29 mouse cellular contexts compared by ENCODE assay signal in genomic region chrX:119886957-119887593, GRCm38 (mm10). TPM values are rescaled to one million over a fixed set of nuclear protein-coding genes. Genes with fewer than 3 reads are reported as not detected.
"Had no signal": no experiment of that assay in that cellular context is flagged by ENCODE, and none has a peak within 500 bp of the region (broad histone marks: within the 10 kb centered on the region; RNA-seq: fewer than 3 reads in every experiment).

No protein-coding gene starts in this region.

- H3K9ac ChIP-seq: embryonic facial prominence, embryonic 12.5 days; embryonic facial prominence, embryonic 13.5 days; embryonic facial prominence, embryonic 15.5 days; forebrain, embryonic 12.5 days; forebrain, embryonic 13.5 days; forebrain, embryonic 15.5 days; forebrain, postnatal 0 days had no signal

- ATAC-seq: forebrain, embryonic 13.5 days; forebrain, embryonic 14.5 days; forebrain, embryonic 15.5 days; forebrain, embryonic 16.5 days; forebrain, postnatal 0 days had no signal

- H3K36me3 ChIP-seq: embryonic facial prominence, embryonic 10.5 days; embryonic facial prominence, embryonic 12.5 days; embryonic facial prominence, embryonic 13.5 days; embryonic facial prominence, embryonic 15.5 days; forebrain, embryonic 10.5 days; forebrain, embryonic 12.5 days; forebrain, embryonic 15.5 days had no signal

- DNase-seq: cerebellum, adult 2 months; cerebellum, adult 8-10 months; cerebellum, adult 9-10 months; cerebellum, adult 9-11 months; cerebellum, postnatal 10 days; cerebellum, postnatal 14 days; cerebellum, postnatal 25 days; cerebellum, postnatal 36 days; embryo, embryonic 11 days; forebrain, postnatal 0 days; gastrocnemius, adult 2 months; gastrocnemius, postnatal 10 days; gastrocnemius, postnatal 14 days; gastrocnemius, postnatal 25 days; gastrocnemius, postnatal 36 days; heart, adult 11 months; heart, adult 18-20 months; heart, adult 2 months had no signal

- H3K27ac ChIP-seq: embryonic facial prominence, embryonic 10.5 days; embryonic facial prominence, embryonic 12.5 days; embryonic facial prominence, embryonic 13.5 days; embryonic facial prominence, embryonic 15.5 days; forebrain, embryonic 10.5 days; forebrain, embryonic 12.5 days; forebrain, embryonic 13.5 days; forebrain, embryonic 15.5 days; gastrocnemius, adult 2 months; heart, adult 2 months had no signal

- H3K9me3 ChIP-seq: embryonic facial prominence, embryonic 10.5 days; embryonic facial prominence, embryonic 12.5 days; embryonic facial prominence, embryonic 13.5 days; embryonic facial prominence, embryonic 15.5 days; forebrain, embryonic 10.5 days; forebrain, embryonic 12.5 days; forebrain, embryonic 13.5 days; forebrain, embryonic 15.5 days had no signal

- H3K4me3 ChIP-seq: embryonic facial prominence, embryonic 10.5 days; embryonic facial prominence, embryonic 12.5 days; embryonic facial prominence, embryonic 13.5 days; embryonic facial prominence, embryonic 15.5 days; erythroblast, embryonic 14.5 days; forebrain, embryonic 10.5 days; forebrain, embryonic 12.5 days; forebrain, embryonic 13.5 days; forebrain, embryonic 15.5 days; gastrocnemius, adult 2 months; heart, adult 2 months had no signal

- H3K4me1 ChIP-seq: embryonic facial prominence, embryonic 10.5 days; embryonic facial prominence, embryonic 12.5 days; embryonic facial prominence, embryonic 13.5 days; embryonic facial prominence, embryonic 15.5 days; forebrain, embryonic 10.5 days; forebrain, embryonic 12.5 days; forebrain, embryonic 13.5 days; forebrain, embryonic 15.5 days had no signal

- H3K4me2 ChIP-seq: embryonic facial prominence, embryonic 12.5 days; embryonic facial prominence, embryonic 13.5 days; embryonic facial prominence, embryonic 15.5 days; forebrain, embryonic 12.5 days; forebrain, embryonic 13.5 days; forebrain, embryonic 15.5 days had no signal

- H3K27me3 ChIP-seq: embryonic facial prominence, embryonic 12.5 days; embryonic facial prominence, embryonic 13.5 days; embryonic facial prominence, embryonic 15.5 days; forebrain, embryonic 12.5 days; forebrain, embryonic 13.5 days; forebrain, embryonic 15.5 days had no signal

RNA-seq across cellular contexts. Expression of gene Pabpc5, which starts 39.9 kb away (rescaled TPM):
- polyA plus RNA-seq: erythroblast, embryonic 14.5 days; heart, adult 2 months had no signal
